Mouse (Mus musculus) ES-CJ7 (cell line): ENCODE measurements around the gene Rrp1b.
"Not testable (repeated sequence)": the region's sequence is repeated elsewhere in the genome, so short reads cannot be mapped to it uniquely, and the experiment has no call there.

ENCODE experiments used
- DNase-seq: peaks from one replicate; pipeline ENCODE4 v3.0.0; 2011; ENCODE audit warnings: low read depth, low spot score

Rrp1b gene

DNA sequence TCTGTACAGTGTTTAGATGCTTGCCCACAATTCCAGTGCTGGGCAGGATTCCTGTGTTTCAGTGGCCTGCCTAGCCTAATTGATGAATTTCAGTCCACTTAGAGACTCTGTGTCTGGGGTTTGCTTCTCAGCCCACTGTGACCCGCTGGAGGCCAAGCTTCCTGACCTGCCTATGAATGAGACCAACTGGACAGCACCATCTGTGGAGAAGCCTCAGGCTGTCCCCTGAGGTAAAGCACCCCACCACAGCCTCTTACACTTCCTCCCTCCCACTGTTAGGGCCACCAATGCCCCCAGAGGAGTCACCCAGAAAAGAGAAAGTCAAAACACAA is 55.1 kb downstream of the Rrp1b start:
- no peak for DNase-seq

DNA sequence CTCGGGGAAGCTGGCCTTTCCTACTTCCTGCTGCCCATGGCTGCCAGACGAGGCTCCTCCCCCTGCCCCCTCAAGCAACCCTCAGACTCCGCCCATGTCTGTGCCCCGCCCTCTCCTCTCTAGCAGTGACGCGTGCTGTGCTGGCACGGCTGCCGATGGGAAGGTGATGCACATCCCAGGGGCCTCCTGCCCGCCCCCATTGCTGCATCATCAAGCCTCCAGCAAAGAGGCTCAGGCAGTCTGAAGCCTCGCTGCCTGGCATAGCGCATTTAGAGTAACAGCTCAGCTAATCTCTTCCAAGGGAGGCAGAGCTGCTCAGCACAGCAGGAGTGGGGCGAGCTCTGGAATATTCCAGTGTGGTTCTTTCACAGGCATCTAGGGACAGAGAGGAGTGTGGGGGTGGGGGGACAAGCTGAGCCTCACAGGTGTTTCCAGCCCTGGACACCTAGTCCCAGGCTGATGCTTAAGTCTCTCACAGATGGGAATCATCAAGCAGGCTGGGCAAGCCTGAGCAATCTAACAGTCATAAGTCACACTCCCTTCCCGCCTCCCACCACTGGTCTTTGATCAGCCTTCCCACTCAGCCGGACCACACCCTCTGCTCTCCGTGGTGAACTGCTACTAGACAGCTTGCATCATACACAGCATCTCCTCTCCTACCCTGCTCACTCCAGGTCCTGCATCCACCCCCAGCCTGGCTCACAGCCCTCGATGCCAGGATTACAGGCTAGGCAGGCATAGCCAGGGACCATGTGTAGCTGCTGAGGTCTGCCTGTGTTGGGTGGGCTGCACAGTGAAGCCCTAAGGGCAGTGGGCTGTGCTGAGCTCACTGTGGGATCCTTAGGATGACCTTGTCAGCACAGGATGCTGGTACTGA is 55.7 kb downstream of the Rrp1b start:
- DNase-seq = peak; percentile 85

DNA sequence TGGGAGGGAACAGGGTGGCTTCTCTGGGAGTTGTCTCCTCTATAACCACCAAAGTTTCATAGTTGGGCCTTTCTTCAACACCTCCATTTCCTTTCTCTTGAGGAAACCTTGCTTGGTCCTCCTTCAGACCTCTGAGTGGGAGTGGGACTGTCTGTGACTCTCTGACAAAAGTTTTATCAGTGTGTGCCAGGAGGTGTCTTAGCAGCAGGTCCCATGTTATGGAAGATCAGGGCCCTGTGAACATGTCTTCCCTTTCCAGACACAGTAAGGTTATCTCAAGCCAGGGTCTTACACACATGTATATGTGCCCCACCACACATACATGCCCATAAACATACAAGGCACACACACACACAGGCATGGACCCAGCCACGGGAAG is 56.3 kb downstream of the Rrp1b start:
- DNase-seq = no peak

DNA sequence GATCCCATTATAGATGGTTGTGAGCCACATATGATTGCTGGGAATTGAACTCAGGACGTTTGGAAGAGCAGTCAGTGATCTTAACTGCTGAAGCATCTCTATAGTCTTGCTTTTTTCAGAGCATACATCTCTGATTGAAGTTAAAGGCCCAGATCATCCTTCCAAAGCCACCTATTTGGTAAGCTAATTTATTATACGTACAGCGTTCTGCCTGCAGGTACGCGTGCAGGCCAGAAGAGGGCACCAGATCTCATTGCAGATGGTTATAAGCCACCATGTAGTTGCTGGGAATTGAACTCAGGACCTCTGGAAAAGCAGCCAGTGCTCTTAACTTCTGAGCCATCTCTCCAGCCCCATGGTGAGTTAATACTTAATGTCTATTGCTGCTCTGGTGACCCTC is 57.0 kb downstream of the Rrp1b start:
- no peak for DNase-seq

DNA sequence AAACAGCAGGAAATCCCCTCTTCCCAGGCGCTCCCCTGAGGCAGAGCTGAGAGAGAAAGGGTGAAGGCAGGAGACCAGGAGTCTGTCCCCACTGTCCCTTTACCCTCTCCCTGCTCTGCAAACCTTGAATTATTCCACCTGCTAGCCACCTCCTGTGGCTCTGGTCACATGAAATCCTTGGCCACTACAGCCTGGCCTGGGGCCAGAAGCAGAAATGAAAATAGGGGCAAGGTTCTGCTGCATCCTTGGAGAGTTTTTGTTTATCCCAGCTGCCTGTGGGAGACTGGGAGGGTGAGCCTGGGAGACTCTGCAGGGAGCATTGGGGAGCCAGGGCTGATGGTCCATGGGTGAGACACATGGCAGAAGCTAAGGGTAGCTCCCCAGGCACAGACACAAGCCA is 61.8 kb downstream of the Rrp1b start:
- no peak for DNase-seq

DNA sequence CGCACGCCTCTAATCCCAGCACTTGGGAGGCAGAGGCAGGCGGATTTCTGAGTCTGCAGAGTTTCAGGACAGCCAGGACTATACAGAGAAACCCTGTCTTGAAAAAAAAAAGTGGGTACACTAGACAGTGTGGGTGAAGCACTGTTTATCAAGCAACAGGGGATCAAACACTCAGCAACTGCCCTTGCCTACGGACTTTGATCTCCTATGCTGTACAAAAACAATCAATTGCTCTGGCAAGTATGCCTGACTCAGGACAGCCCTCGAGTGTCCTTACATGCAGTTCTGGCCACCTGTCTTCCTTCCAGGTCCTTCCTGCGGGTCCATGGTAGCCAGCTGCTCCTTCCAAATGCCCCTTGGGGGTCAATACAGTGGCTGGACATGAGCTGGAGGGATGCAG is 63.0 kb downstream of the Rrp1b start:
- not testable (repeated sequence) for DNase-seq

DNA sequence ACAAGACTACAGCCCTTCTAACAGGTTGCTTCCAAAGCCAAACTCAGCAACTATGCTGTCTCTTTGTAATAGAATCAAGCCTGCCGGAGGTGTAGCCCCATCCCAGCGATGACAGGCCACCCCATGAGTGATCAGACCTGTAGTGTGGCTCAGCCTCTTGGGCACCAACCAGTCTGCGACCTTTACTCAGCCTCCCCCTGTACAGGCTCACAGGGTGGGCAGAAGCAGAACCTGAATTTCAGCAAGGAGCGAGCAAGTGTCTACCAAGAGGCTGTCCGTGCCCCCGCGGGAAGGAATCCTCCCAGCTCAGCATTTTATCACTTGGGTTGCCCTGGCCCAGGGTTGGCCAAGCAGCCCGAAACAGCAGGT is 63.7 kb downstream of the Rrp1b start:
- no peak for DNase-seq

DNA sequence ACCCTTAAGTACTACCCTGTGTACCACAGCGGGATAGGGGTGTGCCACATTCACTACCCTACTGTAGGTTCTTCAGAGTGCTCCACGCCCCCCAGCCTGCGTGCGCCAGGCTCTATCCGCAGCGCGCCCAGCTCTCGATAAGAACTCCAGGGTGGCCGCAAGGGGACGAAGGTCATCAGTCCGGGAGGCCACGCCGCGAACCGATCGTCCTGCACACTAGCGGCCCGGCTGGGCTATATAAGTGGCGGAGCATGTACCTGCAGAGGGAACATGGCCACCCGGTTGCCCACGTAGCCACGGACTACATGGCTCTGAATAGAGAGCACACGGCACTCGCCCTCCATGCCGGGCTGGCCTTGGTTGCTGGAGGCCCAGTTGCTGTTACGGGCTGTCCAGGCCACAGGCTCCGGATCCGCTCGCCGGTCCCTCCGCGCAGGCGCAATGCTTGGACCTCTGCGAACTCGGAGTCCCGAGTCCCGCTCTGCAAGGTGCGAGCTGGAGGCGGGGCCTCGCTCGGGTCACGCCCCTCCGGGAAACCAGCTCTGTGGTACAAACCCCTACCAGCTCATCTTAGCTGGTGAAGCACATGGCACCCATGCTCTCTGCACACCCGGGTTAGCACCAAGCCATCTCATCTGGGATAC is 64.2 kb downstream of the Rrp1b start:
- peak; percentile 81 for DNase-seq

DNA sequence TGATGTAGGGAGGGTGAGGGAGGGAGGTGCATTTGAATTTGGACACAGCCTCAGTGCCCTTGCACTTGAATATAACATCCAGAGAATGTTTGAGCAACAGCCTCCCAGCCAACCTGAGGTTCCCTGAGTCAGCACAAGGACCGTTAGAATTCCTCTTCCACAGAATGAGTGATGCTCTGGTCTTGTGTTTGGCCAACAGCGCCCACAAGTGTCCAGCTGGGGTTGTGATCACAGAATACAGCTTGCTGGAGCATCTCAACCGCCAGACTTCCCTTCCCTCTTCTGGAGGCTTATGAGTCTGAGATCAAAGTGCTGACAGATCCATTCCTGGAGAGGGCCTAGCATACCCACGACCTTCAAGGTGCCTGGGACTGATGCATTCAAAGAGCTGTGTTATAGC is 67.2 kb downstream of the Rrp1b start:
- DNase-seq = peak; percentile 43

DNA sequence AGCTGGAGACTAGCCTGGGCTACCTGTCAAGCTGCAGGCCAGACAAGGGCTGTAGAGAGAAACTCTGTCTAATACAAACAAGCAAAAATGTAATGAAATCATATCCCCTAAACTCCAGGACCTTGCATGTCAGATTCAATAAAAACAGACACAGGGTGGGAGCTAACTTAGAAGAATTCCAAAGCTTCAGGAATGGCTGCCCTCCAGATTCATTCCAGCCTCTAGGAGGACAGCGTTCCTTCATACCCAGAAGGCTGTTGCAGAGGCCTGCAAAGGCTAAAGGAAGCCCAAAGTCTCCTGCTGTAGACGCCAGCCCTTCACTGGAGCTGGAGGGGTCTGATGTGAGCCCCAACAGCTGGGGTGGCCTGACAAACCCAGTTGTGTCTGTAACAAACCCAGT is 70.5 kb downstream of the Rrp1b start:
- no peak for DNase-seq

DNA sequence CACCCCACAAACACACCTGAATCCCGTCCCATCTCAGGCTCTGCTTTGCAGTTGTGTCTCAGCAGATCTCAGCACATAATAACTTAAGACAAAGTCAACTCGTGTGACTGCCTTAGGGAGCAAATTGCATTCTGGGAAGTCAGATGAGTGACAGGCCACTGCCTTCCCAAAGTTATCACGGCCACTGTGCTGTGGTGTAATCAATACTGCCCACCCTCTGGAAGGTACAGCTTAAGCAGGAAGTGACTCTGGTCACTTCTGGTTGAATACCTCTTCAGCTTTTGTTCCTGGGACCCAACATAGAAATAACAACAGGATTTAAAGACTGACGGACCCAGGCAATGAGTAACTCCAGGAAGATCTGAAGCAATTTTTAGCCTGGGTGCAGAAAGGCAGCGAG is 72.0 kb downstream of the Rrp1b start:
- no peak for DNase-seq

DNA sequence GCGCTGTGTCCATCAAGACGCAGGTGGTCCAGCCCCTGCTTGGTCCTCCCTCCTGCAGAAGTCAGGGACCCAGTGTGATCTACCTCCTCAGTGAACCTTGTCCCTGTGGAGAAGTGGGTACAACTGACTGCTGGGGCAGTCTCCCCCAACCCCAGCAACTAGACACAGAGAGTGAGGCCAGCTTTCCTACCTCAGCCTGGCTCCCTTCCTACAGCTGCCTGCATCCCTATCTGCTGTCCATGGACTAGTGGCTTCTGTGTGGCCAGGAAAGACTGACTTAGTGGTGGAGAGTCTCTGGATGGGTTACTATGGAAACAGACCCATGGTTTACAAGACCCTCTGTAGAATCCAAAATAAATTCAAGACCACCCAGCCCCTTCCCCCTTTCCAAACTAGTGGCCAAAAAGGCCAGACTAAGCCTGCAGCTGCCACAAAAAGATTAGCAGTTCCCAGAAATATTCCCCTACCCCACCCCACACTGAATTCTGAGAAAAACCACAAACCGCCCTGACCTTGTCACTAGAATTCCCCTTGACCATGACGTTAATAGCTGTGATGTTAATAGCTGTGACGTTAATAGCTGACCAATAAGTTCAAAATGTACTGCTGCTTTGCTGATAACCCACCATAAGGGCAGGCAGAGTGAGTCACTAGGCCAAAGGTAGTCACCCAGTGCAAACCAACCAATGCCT is 72.6 kb downstream of the Rrp1b start:
- DNase-seq = not testable (repeated sequence)

DNA sequence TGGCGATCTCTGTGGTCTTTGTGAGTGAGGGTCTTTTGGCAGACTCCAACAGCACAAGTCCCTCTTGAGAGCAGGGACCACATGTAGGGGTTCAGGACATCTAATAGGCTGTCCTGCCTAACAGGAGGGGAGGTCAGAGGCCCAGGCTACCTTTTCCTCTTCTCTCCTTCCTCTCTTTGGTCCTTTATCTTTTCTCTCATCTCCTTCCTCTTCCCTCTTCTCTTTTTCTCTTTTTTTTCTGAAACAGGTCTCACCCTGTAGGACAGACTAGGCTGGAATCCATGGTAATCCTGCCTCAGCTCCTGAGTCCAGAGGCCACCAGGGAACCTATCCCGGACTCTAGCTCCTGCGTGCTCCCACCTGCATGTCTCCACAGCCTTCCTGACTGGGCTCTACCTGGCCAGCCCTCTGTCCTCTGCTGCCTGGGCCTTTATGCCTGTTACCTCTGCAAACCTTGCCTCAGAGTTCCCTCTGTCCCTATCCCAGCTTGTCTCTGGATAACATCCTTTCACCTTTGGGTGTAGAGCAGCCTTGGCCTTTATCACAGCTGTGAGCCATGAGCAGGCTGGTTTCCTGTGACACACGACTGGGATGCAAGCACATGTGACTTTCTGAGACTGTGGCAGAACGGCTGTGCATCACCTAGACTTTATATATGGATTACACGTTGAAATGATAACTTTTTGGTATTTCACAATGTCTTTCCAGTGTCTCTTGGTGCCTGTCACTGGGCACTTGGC is 73.5 kb downstream of the Rrp1b start:
- DNase-seq = no peak

DNA sequence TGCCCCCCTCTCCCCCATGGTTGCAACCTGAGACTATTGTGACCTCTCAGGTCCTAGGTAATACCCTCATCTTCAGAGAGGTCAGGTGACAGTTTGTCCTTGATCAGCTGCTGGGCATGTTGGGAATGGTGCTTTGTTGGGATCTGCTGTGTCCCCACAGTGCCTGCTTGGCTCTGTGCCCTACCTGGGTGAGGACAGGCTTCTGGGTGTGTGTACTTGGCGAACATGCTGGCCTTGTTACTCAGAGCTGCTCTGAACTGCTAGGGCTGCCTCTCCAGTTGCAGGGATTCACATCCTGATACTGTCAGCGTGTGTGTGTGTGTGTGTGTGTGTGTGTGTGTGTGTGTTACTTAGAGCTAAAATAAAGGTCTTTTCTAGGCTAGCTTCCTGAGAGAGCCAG is 74.5 kb downstream of the Rrp1b start:
- DNase-seq = no peak

DNA sequence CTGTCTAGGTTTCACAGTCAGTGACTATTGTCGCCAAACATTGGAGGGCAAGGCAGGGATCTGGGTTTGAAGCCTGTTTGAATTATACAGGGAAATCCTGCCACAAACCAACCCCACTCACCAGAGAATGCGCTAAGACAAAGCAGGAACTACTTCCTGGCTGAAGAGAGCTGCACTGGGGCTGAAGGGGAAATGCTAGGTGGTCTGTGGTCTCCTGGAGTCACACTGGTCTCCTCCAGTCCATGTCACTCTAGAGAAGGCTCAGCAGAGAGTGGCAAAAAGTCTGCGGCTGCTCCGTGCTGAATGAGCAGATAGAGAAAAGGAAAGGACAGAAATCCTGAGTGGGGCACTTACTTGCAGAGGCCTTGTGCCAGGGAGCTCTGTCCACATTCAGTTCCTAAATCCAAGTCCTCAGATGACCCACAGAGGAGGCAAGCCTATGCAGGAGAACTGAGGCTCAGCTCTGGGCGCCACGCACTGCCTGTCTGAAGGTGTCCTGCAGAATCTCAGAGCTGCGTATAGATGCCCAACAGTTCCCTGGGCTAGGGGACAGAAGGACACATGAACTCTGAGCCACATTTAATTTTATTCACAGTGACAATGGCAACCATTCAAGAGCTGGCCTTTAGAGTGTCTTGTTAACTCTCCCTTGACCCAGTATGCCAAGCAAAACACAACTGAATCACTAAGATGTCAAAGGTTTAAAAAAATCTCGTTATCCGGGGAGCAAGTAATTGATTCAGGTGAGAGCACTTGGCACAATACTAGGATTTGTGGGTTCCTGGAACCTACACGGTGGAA is 75.3 kb downstream of the Rrp1b start:
- no peak for DNase-seq
